Mouse (Mus musculus): ENCODE measurements around the gene Atxn7l3. TPM values are rescaled to one million over a fixed set of nuclear protein-coding genes. Genes with fewer than 3 reads are reported as not detected.

The Atxn7l3 gene
- polyA plus RNA-seq, 1 experiment from 2014 or later = 20.8 TPM

DNA sequence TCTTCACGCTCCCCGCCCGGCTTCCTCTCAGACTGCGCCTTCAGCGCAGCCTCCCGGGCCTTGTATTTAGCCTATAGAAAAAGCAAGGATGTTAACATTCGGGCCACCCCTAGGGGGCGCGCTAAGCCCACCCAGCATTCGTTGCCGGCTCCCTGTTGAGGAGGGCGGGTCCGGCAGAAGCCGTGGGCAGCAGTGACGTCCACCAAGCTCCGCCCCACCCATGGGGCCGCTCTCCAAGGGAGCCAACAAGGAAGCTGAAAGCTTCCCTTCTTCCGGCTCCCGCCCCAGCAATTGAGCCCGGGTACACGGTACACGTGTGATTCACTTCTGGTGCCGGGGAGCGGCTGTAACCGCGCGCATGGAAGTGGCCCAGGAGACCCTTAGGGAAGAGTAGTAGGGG is 12.5 kb upstream of the Atxn7l3 start:
- peak overlapping the region; percentile 51 for H3K4me2 ChIP-seq (ENCODE audit: low read depth, low read length)
- ATAC-seq (ENCODE audit: low read depth) = peak; percentile 95
- WGBS = under 1% methylated on average over 16 of the region's 27 CpGs
- no peaks in the 10 kb centered on the region for H3K4me1 ChIP-seq (ENCODE audit: control insufficient read depth, insufficient read depth, low read length)
- H3K27ac ChIP-seq (replicated peaks; ENCODE audit: low read depth, low read length) = peak overlapping the region; percentile 73
- H3K36me3 ChIP-seq (ENCODE audit: control insufficient read depth, insufficient read depth, low read length) = peaks cover 71% of the 10 kb centered on the region
- H3K9ac ChIP-seq (ENCODE audit: low read depth, low read length) = peak overlapping the region; percentile 11
- H3K4me3 ChIP-seq (ENCODE audit: low read depth, low read length) = peak overlapping the region; percentile 28
- H3K27me3 ChIP-seq (replicated peaks; ENCODE audit: control insufficient read depth, insufficient read depth, low read length) = no peaks in the 10 kb centered on the region
- DNase-seq (ENCODE audit: low spot score) = peak; percentile 98
- H3K9me3 ChIP-seq (ENCODE audit: control insufficient read depth, low read length) = no peaks in the 10 kb centered on the region

DNA sequence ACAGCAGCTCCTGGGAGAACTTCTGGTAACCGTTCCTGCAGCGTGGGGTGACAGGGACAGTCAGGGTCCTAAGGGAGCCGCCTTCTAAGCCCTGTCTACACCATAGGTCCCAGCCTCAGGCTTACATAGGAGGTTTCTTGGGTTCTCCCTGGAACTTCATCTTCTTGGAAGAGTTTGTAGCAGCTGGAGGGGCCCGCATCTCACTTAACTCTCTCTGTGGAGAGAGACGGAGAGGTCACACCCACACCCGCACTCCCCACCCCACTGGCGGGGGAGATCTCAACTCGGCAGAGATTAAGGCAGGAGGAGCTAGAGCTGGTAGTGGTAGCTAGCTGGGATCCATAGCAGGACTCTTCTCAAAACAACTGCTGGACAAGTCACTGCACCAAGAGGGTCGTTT is 11.7 kb upstream of the Atxn7l3 start:
- ATAC-seq (ENCODE audit: low read depth) (no peak), DNase-seq (ENCODE audit: low spot score) (no peak)
- Histone ChIP-seq H3K36me3 (ENCODE audit: control insufficient read depth, insufficient read depth, low read length) (peaks cover 62% of the 10 kb centered on the region), H3K4me1 (ENCODE audit: control insufficient read depth, insufficient read depth, low read length) (no peaks in the 10 kb centered on the region), H3K9ac (ENCODE audit: low read depth, low read length) (no peak overlapping the region), H3K4me2 (ENCODE audit: low read depth, low read length) (no peak overlapping the region), H3K27ac (replicated peaks; ENCODE audit: low read depth, low read length) (no peak overlapping the region), H3K9me3 (ENCODE audit: control insufficient read depth, low read length) (no peaks in the 10 kb centered on the region), H3K4me3 (ENCODE audit: low read depth, low read length) (no peak overlapping the region), H3K27me3 (replicated peaks; ENCODE audit: control insufficient read depth, insufficient read depth, low read length) (no peaks in the 10 kb centered on the region)
- WGBS = 81% methylated on average over 9 of the region's 9 CpGs

DNA sequence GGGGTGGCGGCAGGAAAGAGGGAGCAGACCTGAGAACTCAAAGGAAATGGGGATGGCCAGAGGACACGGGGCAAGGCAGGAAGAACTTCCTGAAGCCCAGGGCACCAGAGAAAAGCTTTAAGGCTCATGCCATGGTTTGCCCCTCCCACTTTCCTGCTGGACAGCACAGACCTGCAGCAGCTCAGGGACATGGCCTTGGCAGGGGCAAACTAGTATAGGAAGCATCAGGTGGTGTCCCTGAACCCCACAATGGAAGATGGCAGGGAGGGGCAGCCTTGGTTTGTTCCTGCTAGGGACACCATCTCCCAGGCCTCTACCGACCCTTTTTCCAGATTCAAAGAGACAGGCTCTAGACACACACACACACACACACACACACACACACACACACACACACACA is 8.9 kb upstream of the Atxn7l3 start:
- WGBS = 46% methylated on average over 2 of the region's 3 CpGs
- H3K4me3 ChIP-seq (ENCODE audit: low read depth, low read length) = no peak overlapping the region
- peaks cover 36% of the 10 kb centered on the region for H3K36me3 ChIP-seq (ENCODE audit: control insufficient read depth, insufficient read depth, low read length)
- no peaks in the 10 kb centered on the region for H3K27me3 ChIP-seq (replicated peaks; ENCODE audit: control insufficient read depth, insufficient read depth, low read length)
- no peak overlapping the region for H3K9ac ChIP-seq (ENCODE audit: low read depth, low read length)
- no peaks in the 10 kb centered on the region for H3K9me3 ChIP-seq (ENCODE audit: control insufficient read depth, low read length)
- DNase-seq (ENCODE audit: low spot score) (no peak), ATAC-seq (ENCODE audit: low read depth) (no peak)
- no peak overlapping the region for H3K27ac ChIP-seq (replicated peaks; ENCODE audit: low read depth, low read length)
- no peaks in the 10 kb centered on the region for H3K4me1 ChIP-seq (ENCODE audit: control insufficient read depth, insufficient read depth, low read length)
- no peak overlapping the region for H3K4me2 ChIP-seq (ENCODE audit: low read depth, low read length)

DNA sequence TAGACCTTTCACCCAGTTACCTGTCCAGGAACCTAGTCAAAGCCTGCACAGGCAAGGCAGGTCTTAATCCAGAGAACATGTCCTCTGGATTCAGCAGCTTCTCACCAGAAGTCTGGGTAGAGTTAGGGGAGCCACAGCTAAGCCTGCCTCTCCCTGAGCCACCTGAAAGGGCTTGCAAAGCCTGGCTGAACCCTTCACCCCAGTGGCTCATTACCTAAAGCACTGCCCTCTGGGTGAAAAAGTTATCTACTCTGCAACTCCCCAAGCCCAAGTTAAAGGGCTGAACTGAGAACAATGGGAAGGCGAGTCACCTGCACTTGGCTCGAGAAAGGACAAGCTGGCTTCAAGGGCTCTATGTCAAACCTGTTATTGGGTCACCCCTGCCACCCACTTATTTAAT is 7.7 kb upstream of the Atxn7l3 start:
- no peak overlapping the region for H3K27ac ChIP-seq (replicated peaks; ENCODE audit: low read depth, low read length)
- 50% methylated on average over 2 of the region's 2 CpGs for WGBS
- H3K9me3 ChIP-seq (ENCODE audit: control insufficient read depth, low read length) = no peaks in the 10 kb centered on the region
- no peaks in the 10 kb centered on the region for H3K27me3 ChIP-seq (replicated peaks; ENCODE audit: control insufficient read depth, insufficient read depth, low read length)
- H3K9ac ChIP-seq (ENCODE audit: low read depth, low read length) = no peak overlapping the region
- DNase-seq (ENCODE audit: low spot score) (no peak), ATAC-seq (ENCODE audit: low read depth) (no peak)
- H3K4me3 ChIP-seq (ENCODE audit: low read depth, low read length) = no peak overlapping the region
- no peaks in the 10 kb centered on the region for H3K4me1 ChIP-seq (ENCODE audit: control insufficient read depth, insufficient read depth, low read length)
- no peak overlapping the region for H3K4me2 ChIP-seq (ENCODE audit: low read depth, low read length)
- peaks cover 24% of the 10 kb centered on the region for H3K36me3 ChIP-seq (ENCODE audit: control insufficient read depth, insufficient read depth, low read length)

DNA sequence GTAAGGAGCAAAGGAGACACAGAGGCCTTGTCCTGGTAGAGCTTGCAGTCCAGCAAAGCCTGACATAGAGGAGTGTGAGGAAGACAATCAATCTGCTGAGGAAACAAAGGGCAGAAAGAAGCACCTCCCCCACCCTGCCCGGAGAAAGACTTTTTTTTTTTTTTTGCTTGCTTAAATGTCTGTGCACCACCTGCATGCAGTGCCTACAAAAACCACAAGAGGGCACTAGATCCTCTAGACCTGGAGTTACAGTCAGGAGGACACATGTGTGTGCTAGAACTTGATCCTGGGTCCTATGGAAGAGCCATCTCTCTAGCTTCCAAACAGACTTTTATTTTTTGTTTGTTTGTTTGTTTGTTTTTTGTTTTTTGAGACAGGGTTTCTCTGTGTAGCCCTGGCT is 3.4 kb upstream of the Atxn7l3 start:
- Histone ChIP-seq H3K9me3 (ENCODE audit: control insufficient read depth, low read length) (no peaks in the 10 kb centered on the region), H3K27ac (replicated peaks; ENCODE audit: low read depth, low read length) (no peak overlapping the region), H3K4me2 (ENCODE audit: low read depth, low read length) (no peak overlapping the region), H3K9ac (ENCODE audit: low read depth, low read length) (no peak overlapping the region), H3K4me1 (ENCODE audit: control insufficient read depth, insufficient read depth, low read length) (peaks cover 4% of the 10 kb centered on the region; the same call in 1 of the 2 replicates), H3K27me3 (replicated peaks; ENCODE audit: control insufficient read depth, insufficient read depth, low read length) (no peaks in the 10 kb centered on the region), H3K4me3 (ENCODE audit: low read depth, low read length) (no peak overlapping the region), H3K36me3 (ENCODE audit: control insufficient read depth, insufficient read depth, low read length) (no peaks in the 10 kb centered on the region)
- 33% methylated on average over 1 of the region's 1 CpGs for WGBS
- peak; percentile 26 for DNase-seq (ENCODE audit: low spot score)
- no peak for ATAC-seq (ENCODE audit: low read depth)

DNA sequence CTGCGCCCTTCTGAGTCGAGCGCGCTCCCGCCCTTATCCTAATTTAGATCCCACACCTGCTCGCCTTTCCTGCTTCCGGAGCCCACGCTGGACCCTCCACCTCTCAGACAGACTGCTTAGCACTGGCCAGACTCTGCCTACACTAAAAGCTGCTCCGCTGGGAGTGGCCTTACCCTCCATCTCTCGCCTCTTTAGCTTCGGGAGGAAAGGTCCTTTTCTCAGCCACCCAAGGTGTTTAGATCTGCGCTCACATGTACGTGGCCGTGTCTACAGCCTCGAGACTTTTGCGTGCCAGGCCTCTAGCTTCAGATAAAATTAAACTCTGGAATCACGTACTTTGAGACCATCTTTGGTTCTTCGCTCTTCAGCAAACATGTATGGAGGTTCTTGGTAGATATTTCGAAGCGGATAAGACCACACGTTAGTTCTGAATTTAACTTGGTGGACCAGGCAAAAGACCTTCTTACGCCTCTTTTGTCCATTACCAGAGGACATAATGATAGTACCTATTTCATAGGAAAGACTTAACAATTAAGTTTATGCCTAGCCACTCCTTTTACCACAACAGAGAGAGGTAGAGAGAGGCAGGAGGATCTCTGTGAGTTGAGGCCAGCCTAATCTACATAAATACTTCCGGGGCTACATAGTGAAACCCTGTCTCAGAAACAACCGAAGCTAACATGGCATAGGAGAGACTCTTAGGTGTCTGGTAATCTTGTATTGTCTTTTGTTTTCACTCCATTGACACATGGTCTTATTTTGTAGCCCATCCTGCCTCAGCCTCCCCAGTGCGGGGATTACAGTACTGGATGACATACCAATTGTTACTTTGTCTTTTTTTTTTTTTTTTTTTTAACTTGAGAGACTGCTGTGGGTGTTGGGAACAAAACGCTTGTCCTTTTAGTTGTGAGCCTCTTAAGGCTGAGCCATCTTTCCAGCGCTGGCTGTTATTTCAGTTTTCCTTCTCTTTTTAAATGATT is 1.4 kb upstream of the Atxn7l3 start:
- Histone ChIP-seq H3K4me1 (ENCODE audit: control insufficient read depth, insufficient read depth, low read length) (peaks cover 12% of the 10 kb centered on the region; the same call in 1 of the 2 replicates), H3K9ac (ENCODE audit: low read depth, low read length) (peak overlapping the region; percentile 77), H3K36me3 (ENCODE audit: control insufficient read depth, insufficient read depth, low read length) (peaks cover 16% of the 10 kb centered on the region), H3K27me3 (replicated peaks; ENCODE audit: control insufficient read depth, insufficient read depth, low read length) (no peaks in the 10 kb centered on the region), H3K4me2 (ENCODE audit: low read depth, low read length) (peak overlapping the region; percentile 85), H3K27ac (replicated peaks; ENCODE audit: low read depth, low read length) (peak overlapping the region; percentile 99), H3K9me3 (ENCODE audit: control insufficient read depth, low read length) (no peaks in the 10 kb centered on the region), H3K4me3 (ENCODE audit: low read depth, low read length) (peak overlapping the region; percentile 81)
- DNase-seq (ENCODE audit: low spot score) = no peak
- peak; percentile 5 for ATAC-seq (ENCODE audit: low read depth)
- WGBS = 31% methylated on average over 23 of the region's 27 CpGs

DNA sequence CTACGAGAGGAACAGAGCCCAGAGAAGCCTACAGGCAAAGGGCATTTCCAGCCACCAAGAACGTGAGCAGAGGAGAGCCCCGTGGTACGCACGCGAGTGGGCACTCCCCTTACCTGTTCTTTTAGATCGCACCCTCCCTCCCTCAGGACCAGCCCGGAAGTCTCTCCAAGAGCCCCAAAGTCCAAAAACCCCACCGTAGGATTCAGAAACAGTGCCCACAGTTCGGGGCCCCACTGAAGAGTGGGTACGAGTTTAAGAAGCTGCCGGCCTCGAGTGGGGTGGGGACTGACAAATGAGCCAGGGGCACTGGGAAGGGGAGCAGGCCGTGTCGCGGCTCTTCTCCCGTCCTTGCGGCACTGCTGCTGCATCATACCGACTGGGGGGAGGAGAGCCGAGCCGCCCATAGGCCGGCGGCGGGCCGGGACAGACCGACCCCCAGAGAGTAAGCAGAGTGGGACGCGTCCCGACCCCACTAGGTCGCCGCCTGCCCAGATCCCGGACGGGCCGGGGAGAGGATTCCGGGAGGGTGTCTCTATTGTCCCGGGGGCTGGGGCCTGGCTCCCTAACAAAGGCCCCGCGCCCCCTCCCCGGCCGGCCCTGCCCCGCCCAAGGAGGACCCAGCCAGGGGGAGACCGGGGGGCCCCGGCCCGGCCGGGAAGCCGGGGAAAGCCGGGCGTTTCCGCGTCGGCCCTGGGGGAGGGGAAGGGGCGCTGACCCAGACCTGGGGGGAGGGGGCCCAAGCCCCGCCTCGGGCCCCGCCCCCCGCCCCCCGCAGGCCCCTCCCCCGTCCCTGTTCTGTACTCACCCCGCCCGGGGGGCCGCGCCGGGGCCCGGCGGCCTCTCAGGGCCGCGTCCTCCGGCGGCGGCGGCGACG is 596 bp downstream of the Atxn7l3 start:
- DNase-seq (ENCODE audit: low spot score) = peak; percentile 84
- WGBS = under 1% methylated on average over 17 of the region's 73 CpGs
- no peaks in the 10 kb centered on the region for H3K27me3 ChIP-seq (replicated peaks; ENCODE audit: control insufficient read depth, insufficient read depth, low read length)
- peak overlapping the region; percentile 99 for H3K27ac ChIP-seq (replicated peaks; ENCODE audit: low read depth, low read length)
- H3K4me3 ChIP-seq (ENCODE audit: low read depth, low read length) = peak overlapping the region; percentile 81
- ATAC-seq (ENCODE audit: low read depth) = peak; percentile 3; the same call in 1 of the 2 replicates
- no peaks in the 10 kb centered on the region for H3K9me3 ChIP-seq (ENCODE audit: control insufficient read depth, low read length)
- peaks cover 37% of the 10 kb centered on the region for H3K36me3 ChIP-seq (ENCODE audit: control insufficient read depth, insufficient read depth, low read length)
- peaks cover 12% of the 10 kb centered on the region; the same call in 1 of the 2 replicates for H3K4me1 ChIP-seq (ENCODE audit: control insufficient read depth, insufficient read depth, low read length)
- peak overlapping the region; percentile 85 for H3K4me2 ChIP-seq (ENCODE audit: low read depth, low read length)
- H3K9ac ChIP-seq (ENCODE audit: low read depth, low read length) = peak overlapping the region; percentile 96

DNA sequence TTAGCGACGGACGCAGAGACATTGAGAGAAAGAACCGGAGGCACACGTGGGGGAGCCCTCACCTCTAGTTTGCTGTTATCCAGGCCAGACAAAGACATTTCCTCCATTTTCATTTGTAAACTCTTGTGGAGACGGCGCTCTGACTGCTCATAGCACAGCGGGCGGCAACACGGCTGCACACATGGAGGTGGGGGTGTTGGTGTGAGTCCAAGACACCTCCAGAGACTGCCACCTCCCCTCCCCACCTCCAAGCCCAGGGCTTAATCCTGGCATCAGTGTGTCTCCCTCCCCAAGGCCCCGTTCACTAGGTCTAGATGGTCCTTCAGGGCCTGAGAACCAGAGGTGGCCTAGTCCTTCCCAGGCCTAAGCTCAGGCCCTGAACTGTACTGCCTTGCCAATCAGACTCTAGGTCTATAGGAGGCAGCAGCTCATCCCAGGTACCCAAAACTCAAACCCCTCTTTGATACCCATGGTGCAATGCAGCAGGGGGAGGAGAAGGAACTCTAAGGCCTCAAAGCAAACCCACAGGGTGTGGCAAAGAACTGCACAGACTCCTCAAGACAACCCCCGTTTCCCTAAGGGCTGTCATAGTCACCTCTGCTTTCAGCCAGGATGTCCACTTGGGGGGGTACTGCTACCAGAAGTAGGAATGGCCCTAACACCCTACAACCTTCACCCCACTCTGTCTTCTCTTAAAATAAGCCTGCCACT is 1.4 kb downstream of the Atxn7l3 start:
- 64% methylated on average over 12 of the region's 12 CpGs for WGBS
- peak overlapping the region; percentile 99 for H3K27ac ChIP-seq (replicated peaks; ENCODE audit: low read depth, low read length)
- H3K4me2 ChIP-seq (ENCODE audit: low read depth, low read length) = peak overlapping the region; percentile 85

More for the DNA sequence above, 1.4 kb downstream of the Atxn7l3 start:
- H3K9ac ChIP-seq (ENCODE audit: low read depth, low read length) = peak overlapping the region; percentile 96
- no peaks in the 10 kb centered on the region for H3K27me3 ChIP-seq (replicated peaks; ENCODE audit: control insufficient read depth, insufficient read depth, low read length)
- peaks cover 12% of the 10 kb centered on the region; the same call in 1 of the 2 replicates for H3K4me1 ChIP-seq (ENCODE audit: control insufficient read depth, insufficient read depth, low read length)
- H3K4me3 ChIP-seq (ENCODE audit: low read depth, low read length) = peak overlapping the region; percentile 81
- no peak for ATAC-seq (ENCODE audit: low read depth)
- peaks cover 44% of the 10 kb centered on the region for H3K36me3 ChIP-seq (ENCODE audit: control insufficient read depth, insufficient read depth, low read length)
- H3K9me3 ChIP-seq (ENCODE audit: control insufficient read depth, low read length) = no peaks in the 10 kb centered on the region
- DNase-seq (ENCODE audit: low spot score) = peak; percentile 74

Data from embryonic facial prominence, embryonic 14.5 days (tissue).